Mouse (Mus musculus): ENCODE data around the gene Pdk1.
A peak's percentile ranks its signal among the peaks of the same experiment; 100 is the strongest.
"Not testable (repeated sequence)": the region's sequence is repeated elsewhere in the genome, so short reads cannot be mapped to it uniquely, and the experiment has no call there.

Gene Pdk1

DNA sequence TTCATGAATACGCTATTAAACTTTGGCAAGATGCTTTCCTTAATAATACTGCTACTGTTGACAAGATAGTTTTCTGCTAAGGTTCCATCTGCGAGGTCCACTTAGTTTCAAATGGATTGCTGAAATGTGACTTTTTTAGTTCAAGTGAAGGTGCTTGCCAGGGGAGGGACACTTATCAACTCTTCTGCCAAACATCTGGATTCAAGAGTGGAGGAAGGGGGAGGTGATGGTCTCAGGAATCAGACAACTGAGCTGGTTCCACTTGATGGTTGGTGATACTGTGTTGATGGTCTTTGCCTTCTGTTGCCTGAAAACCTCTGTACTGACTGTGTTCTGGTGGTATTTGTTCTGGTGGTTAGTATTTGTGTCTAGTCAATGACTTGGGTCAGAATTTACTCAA, 1.4 kb downstream of the Pdk1 start:
- DNase-seq (ENCODE audit: extremely low spot score) = no peak

DNA sequence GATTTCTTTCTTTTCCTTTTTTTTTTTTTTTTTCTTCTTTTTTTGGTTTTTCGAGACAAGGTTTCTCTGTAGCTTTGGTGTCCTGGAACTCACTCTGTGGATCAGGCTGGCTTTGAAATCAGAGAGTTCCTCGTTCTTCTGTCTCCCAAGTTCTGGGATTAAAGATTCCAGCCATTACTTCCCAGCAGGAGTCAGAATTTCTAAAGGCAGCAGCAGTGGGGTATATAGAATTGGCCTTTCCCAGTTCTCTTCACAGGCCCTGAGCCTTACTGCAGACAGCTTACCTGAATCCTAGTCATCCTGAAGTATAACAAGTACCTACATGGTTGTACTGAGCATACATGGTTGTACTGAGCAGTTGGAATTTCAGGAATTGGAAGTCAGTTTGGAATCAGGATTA, 1.8 kb downstream of the Pdk1 start:
- no peak for DNase-seq (ENCODE audit: extremely low spot score)

- no peak for DNase-seq (ENCODE audit: extremely low spot score)
These were observed 4.8 kb downstream of the Pdk1 start for GRCm38 (mm10) chr2:71877865-71878264.

GRCm38 (mm10) chr2:71878441-71878840, 5.4 kb downstream of the Pdk1 start:
- DNase-seq (ENCODE audit: extremely low spot score) = no peak

DNA sequence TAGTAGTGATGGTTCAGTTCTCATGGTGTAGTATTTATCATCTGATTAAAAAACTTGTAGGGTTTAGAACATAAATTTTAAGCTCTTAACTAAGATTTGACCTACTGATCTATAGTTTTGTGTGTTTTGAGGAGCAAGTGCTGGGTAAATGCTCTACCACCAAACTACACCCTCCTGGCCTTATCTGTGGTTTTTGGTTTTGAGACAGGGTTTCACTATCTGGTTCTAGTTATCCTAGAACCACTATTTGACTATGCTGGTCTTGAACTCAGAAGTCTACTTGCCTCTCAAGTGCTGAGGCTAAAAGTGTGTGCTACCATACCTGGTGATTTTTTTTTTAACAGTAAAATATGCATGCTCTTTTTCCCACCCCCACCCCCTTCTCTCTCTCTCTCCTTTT, 5.9 kb downstream of the Pdk1 start:
- DNase-seq (ENCODE audit: extremely low spot score) = no peak

- DNase-seq (ENCODE audit: extremely low spot score) = no peak
These were observed 10.1 kb downstream of the Pdk1 start for GRCm38 (mm10) chr2:71882914-71883651.

- no peak for DNase-seq (ENCODE audit: extremely low spot score)
These were observed 14.2 kb downstream of the Pdk1 start for GRCm38 (mm10) chr2:71887269-71887668.

- DNase-seq (ENCODE audit: extremely low spot score) = no peak
These were observed 15.4 kb downstream of the Pdk1 start for GRCm38 (mm10) chr2:71888437-71888836.

DNA sequence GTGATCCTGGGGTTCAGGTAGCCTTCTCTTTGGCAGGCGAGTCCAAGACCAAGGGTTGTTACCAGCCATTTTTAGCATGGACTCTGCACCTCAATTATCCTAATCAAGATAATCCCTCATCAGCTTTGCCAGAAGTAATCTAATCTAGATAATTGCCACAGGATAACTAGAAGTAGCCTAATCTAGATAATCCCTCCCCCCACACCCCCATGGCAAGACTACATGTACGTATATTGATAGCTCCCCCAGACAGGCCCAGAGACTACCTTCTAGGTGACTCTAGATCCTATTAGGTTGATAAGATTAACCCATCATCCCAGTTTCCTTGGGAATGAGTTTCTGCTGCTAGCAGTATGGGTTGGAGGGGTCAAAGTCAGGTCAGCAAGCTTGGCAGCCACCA, 18.5 kb downstream of the Pdk1 start:
- no peak for DNase-seq (ENCODE audit: extremely low spot score)

DNA sequence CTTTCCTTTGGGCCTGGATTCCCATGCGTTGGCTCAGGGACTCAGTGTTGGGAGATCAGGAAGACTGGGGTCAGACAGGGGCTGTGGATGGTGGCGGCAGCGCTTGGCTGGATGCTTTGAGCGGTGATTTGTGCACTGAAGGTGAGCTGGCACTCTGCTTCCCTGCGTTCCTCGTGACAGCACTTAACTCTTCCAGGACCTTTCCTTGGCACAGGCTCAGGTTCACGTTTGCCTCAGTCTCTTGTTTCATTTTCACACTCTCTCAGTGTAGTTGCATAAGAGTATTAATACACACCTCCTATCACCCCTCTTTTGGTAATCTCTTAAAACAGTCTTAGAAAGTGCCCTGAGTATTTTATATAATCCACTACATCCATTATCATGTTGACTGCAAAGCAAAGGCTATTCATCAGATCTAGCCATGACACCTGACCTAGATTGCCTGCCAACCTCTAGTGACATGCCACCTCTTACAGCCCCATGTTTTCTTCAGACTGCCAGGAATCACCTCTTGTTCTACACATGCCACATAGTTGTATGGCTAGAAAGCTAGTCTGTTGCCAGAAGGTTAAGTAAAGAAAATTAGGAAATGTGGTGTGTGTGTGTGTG, 19.8 kb downstream of the Pdk1 start:
- no peak for DNase-seq (ENCODE audit: extremely low spot score)

GRCm38 (mm10) chr2:71895596-71896286, 22.7 kb downstream of the Pdk1 start:
- no peak for DNase-seq (ENCODE audit: extremely low spot score)

DNA sequence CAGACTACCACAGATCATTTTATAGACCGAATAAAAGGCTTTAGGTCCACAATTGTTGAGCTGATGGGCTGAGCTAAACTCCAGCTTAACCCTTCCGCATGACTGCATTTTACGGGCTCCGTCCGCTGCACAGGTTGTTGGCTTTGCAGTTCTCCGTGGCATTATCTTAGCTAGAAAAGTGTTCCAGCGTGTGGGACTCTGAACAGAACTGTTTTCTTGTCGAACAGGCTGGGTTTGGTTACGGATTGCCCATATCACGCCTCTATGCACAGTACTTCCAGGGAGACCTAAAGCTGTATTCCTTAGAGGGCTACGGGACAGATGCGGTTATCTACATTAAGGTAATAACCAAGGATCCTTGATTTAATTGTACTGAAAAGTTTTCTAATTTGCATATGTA, 24.4 kb downstream of the Pdk1 start:
- peak; percentile 14 for DNase-seq (ENCODE audit: extremely low spot score)

DNA sequence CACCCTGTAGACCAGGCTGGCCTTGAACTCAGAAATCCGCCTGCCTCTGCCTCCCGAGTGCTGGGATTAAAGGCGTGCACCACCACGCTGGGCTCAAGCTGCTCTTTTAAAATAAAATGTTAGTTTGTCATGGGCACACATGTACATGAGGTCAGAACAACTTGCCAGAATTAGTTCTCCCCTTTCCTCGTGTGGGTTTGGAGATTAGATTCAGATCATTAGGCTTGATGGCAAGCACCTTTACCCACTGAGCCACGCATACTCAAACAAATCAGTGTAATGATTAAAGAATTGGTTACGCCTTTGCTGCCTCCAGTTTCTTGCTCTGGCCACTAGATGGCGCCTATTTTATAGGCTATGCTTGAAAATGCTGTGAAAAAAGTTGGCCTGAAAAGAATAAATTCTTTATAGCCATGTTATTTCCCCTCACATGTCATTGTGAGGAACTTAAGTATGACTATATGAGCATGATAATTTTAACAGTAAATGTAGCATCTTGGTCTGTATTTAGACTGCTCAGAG, 25.4 kb downstream of the Pdk1 start:
- peak; percentile 11 for DNase-seq (ENCODE audit: extremely low spot score)

GRCm38 (mm10) chr2:71899886-71900285, 26.9 kb downstream of the Pdk1 start:
- DNase-seq (ENCODE audit: extremely low spot score) = no peak

GRCm38 (mm10) chr2:71905154-71905553, 32.1 kb downstream of the Pdk1 start:
- no peak for DNase-seq (ENCODE audit: extremely low spot score)

- DNase-seq (ENCODE audit: extremely low spot score) = not testable (repeated sequence)
These were observed 33.3 kb downstream of the Pdk1 start for GRCm38 (mm10) chr2:71906356-71906755.

DNA sequence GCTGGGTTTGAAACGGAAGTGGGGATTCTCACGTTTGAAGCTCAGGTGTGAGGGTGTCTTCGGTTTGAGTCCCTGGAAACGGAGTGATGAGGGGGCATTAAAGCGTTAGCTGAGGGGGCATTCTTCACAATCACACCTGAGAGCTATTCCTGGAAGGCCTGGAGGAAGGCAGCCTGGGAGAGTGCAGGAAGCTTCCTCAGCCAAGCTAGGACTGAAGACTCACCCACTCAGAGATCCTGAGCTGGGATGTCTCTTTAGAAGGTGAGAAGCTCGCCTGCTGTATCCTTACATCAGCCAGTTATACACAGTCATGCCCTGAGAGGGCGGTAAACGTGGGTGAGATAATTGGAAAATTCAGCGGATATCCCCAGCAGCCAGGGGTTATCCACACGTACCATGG, 40.9 kb downstream of the Pdk1 start:
- DNase-seq (ENCODE audit: extremely low spot score) = no peak

- peak; percentile 7 for DNase-seq (ENCODE audit: extremely low spot score)
These were observed 46.2 kb downstream of the Pdk1 start for GRCm38 (mm10) chr2:71919227-71919647.

DNA sequence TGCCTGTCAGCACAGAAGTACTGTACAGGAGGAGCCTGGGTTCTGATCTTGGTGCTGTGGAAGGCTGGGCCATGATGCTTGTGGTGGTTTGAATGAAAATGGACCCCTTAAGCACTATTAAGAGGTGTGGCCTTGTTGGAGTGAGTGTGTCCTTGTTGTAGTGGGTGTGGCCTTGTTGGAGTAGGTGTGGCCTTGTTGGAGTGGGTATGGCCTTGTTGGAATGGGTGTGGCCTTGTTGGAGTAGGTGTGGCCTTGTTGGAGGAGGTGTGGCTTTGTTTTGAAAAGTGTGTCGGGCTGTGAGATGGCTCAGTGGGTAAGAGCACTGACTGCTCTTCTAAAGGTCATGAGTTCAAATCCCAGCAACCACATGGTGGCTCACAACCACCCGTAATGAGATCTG, 51.9 kb downstream of the Pdk1 start:
- DNase-seq (ENCODE audit: extremely low spot score) = not testable (repeated sequence)

- DNase-seq (ENCODE audit: extremely low spot score) = no peak
These were observed 61.0 kb downstream of the Pdk1 start for GRCm38 (mm10) chr2:71934046-71934445.

GRCm38 (mm10) chr2:71936711-71937110, 63.7 kb downstream of the Pdk1 start:
- DNase-seq (ENCODE audit: extremely low spot score) = no peak

- DNase-seq (ENCODE audit: extremely low spot score) = peak; percentile 15
These were observed 64.8 kb downstream of the Pdk1 start for GRCm38 (mm10) chr2:71937649-71938308.
